Mouse (Mus musculus) liver, adult 2 months (tissue): ENCODE data around the gene Lgals12.

Source experiments
- CTCF ChIP-seq: fragments of 200-500 bp; IDR thresholded peaks from 2 replicates; pipeline ENCODE4 v1.5.1; 2011; ENCODE audit warnings: low read depth, low read length, control low read depth
- POLR2A ChIP-seq: fragments of 200-500 bp; IDR thresholded peaks from 2 replicates; pipeline ENCODE4 v1.6.1; 2011; ENCODE audit warnings: low read length, control low read depth; ENCODE audit not compliant: insufficient read depth; ENCODE audit errors: extremely low read depth

DNA sequence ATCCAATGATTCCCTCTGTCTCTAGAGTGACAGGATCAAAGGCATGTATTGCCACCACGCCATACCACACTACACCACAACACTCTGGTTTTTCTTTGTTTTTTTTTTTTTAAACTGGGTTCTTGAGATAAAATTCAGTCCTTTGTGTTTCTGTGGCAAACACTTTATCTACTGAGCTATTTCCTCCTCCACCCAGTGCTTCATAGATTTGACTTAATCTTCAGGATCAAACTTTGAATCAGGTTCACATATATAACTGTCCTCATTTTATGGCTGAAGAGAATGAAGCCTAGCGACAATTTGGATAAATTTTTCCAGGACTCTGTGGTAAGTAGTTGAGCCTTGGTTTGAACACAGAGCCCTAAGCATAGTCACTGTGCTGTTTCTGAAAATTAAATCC is 43.3 kb downstream of the Lgals12 start:
- TF ChIP-seq CTCF (no peak), POLR2A (no peak)
